Mouse (Mus musculus): ENCODE data around the gene Gng12. TPM values are rescaled to one million over a fixed set of nuclear protein-coding genes. Genes with fewer than 3 reads are reported as not detected.
"Not testable (repeated sequence)": the region's sequence is repeated elsewhere in the genome, so short reads cannot be mapped to it uniquely, and the experiment has no call there.

Gng12 gene
- polyA plus RNA-seq, 1 experiment = 82.1 TPM

DNA sequence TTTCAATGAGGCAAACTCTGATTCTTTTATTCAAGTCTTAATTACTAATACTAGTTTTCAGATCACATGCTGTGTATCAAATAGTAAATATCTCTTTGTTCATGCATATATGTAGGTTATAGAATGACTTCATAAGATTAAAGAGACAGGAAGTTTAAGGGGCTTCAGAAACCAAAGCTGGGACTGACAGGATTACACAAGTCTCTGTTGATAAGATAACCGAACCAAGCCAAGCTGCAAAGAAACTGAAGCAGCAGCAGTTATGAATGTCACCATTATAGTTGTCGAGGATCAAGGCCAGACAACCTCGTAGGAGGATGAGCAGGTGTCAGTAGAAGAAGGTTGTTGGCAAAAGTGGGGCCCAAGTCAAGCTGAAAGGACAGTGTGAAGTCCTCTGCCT lies 52.7 kb downstream of the Gng12 start:
- WGBS = 74% methylated on average over 3 of the region's 3 CpGs
- DNase-seq (ENCODE audit: low read depth, low spot score) = no peak

DNA sequence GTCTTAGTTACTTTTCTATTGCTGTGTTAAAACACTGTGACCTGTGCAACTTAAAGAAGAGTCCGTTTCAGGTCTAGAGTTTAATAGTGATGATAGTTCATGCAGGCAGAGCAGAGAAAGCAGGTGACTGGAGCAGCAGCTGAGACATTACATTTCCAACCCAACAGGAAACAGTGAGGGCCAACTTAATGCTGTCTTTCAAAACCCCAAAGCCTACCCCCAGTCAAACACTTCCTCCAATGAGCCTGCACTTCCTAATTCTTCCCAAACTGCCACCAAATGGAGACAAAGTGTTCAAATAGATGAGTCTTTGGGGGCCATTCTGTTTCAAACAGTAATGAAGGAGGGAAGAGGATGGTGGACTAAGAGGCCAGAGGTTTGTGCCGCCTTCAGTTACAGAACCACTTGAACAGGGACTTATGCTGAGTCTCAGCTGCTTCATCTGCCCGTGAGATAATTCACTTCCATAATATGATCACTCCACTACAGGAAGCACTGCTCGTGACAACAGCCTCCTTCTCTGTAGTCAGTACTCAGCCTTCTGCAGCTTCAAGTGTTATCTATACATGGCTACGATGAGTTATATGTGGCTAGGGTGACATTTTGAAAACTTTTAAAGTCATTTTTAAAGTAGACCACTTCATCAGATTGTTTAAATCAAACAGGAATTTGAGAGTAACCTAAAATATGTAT lies 55.7 kb downstream of the Gng12 start:
- WGBS = 81% methylated on average over 5 of the region's 5 CpGs

DNA sequence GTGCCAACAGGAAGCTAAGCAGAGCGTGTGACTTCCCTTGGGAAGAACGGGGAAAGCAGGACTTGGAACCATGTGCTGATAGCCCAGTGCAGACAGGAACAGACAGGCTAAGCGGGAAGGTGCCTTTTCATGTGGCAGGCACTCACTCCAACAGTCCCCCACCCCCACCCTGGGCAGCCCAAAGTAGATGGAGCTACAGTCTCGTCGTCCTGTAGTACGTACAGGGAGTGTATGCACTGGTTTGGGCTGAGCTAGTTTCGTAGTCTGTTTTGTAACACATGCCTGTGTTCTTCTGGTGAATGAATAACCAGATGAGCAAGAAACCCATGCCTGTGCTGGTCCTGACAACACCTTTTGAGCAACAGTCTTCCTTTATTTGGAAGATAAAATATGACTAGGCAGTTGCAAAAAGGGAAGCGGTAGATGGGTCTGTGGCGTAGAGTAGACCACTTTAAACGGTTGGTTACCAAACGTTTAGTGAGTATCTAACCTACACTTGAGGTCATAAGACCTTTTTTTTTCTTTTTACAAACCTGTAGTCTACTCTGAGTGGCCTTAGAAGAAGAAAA lies 57.8 kb downstream of the Gng12 start:
- 30% methylated on average over 11 of the region's 11 CpGs for WGBS

More for the DNA sequence above, 55.7 kb downstream of the Gng12 start:
- DNase-seq (ENCODE audit: low read depth, low spot score) = no peak

DNA sequence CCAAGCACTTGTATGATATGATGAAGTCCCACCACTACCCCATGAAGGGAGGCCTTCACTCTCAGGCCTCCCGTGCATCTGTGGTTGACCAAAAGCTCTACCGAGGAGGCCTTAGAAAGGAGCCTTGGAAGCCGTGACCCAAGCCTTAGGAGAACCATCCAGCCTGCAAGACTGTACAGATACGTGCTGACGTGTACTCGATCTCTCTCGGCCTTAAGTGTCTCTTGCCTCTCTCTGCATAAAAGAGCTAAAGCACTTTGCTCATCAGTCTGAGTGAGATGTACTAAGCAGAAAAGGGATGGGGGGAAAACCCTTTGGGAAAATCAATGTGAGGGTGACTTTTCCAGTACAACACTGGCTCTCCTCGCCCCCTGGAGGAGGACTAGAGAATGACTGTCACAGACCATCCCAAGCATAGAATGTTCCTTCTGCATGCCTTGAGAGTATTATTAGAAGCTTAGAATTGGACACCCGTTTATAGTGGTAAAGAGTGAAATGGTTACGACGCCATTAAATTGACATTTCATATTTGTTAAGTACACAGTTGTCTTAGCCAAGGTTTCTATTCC lies 59.0 kb downstream of the Gng12 start:
- WGBS = 75% methylated on average over 11 of the region's 11 CpGs
- no peak for DNase-seq (ENCODE audit: low read depth, low spot score)

More for the DNA sequence above, 57.8 kb downstream of the Gng12 start:
- DNase-seq (ENCODE audit: low read depth, low spot score) = no peak

DNA sequence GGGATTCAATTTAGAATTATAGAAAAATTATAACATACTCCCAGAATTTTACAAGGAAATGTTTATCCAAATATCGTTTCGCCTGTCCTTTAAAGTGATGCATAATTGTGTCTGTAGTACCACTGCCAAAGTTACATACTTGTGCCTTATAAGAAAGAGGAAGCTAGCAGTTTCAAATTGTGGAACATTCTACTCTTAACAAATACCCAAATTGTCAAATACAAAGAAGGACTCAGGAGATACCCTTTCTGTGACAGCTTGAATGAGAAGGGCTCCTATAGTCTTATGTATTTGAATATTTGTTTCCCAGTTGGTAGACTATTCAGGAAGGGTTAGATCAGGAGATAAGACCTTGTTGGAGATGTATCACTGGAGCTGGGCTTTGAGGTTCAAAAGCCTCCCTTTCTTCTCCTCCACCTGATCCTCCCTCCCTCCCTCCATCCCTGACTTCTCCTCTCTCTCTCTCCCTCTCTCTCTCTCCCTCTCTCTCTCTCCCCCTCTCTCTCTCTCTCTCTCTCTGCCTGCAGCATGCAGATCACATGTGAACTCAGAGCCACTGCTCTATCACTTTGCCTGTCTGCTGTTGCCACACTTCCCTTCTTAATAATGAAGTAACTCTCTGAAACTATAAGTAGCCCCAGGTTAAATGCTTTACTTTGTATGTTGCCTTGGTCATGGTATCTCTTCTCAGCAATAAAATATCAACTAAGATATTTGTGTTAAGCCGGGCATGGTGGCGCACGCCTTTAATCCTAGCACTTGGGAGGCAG lies 62.5 kb downstream of the Gng12 start:
- WGBS = 84% methylated on average over 5 of the region's 5 CpGs
- no peak for DNase-seq (ENCODE audit: low read depth, low spot score)

DNA sequence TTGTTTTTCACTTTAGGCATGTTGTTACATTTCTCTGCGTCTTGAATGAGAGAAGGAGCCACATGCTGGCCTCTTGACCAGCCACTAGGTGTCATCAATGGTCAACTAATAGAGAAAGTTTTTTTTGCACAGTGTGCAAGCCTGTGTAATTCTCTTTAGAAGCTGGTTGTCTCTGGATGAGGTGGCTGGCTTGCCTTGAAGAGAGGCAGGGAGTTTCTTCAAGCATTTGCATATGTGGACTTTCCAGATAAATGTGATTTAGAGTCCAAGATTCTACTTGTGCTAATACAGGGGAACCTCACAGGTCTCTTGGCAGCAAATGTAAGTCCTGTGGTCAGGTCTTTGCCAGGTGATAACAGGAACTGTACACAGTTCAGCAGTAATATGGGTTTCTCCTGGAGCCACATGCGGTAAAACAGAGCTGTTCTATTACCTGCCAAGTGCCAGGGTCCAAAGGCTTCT lies 66.4 kb downstream of the Gng12 start:
- WGBS = 3% methylated on average over 2 of the region's 2 CpGs
- DNase-seq (ENCODE audit: low read depth, low spot score) = no peak

DNA sequence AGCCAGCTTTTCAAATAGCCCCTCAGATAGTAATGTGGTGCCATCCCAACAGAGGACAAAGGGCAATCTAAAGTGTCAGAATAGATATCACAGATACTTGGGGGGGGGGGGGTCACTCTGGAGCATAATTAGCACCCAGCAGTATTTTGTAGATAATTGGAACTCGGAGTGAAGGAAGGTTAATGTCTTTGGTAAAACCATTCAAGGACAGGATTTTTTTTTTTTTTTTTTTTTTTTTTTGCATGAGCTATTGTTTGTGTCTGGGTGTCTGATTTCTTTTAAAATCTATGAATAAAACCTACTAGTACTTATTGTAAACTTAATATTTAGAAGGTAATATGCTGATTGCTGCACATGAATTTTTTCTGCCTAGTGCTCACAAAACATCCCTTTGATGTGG lies 66.9 kb downstream of the Gng12 start:
- DNase-seq (ENCODE audit: low read depth, low spot score) = no peak
- WGBS = 51% methylated on average over 1 of the region's 1 CpGs

DNA sequence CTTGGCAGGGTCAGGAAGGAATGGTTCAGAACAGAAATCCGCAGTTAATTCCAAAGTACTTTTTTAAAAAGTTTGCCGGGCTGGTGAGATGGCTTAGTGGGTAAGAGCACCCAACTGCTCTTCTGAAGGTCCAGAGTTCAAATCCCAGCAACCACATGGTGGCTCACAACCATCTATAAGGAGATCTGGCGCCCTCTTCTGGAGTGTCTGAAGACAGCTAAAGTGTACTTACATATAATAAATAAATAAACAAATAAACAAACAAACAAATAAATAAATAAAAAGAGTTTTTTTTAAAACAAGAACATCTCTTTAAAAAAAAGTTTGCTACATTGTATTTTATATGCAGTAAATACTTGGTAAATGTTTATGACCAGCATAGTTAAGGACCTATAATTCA lies 67.5 kb downstream of the Gng12 start:
- 88% methylated on average over 3 of the region's 3 CpGs for WGBS
- DNase-seq (ENCODE audit: low read depth, low spot score) = not testable (repeated sequence)

DNA sequence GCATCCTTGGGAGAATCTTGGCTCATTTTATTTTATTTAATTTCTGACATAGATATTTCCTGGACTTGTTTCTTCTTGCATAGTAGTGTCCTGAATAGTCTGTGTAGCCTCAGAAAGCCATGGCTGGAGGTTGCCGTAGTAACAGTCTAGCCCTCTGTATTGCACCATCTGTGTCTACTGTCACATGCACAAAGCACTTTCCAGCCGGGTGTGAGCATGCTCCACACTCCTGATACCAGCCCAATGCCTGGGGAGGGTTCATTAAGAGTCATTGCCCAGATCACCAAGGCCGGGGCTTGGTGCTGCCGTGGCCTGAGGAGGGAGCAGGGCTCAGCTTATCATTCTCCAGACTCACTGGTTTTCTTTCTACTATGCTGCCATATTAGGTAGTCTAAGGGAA lies 68.0 kb downstream of the Gng12 start:
- 57% methylated on average over 4 of the region's 4 CpGs for WGBS
- no peak for DNase-seq (ENCODE audit: low read depth, low spot score)

DNA sequence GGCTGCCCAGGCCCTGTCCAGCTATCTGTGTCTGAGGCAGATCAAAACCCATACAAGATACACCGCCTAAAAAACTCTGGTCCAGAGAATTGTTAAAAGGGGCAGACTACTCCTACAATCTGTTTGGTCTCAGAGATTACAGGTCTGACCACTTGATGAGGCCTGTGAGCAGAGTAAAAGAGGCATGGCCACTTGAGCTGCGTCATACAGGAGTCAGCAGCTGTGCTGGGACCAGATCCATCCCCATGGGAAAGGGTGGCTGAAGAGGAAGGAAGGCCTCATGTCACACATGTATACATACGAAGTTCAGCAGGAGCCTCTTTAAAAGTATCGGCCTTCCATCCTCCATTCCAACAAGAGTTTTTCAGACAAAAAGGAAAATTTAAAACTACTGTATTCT lies 69.0 kb downstream of the Gng12 start:
- WGBS = 74% methylated on average over 4 of the region's 4 CpGs
- no peak for DNase-seq (ENCODE audit: low read depth, low spot score)

DNA sequence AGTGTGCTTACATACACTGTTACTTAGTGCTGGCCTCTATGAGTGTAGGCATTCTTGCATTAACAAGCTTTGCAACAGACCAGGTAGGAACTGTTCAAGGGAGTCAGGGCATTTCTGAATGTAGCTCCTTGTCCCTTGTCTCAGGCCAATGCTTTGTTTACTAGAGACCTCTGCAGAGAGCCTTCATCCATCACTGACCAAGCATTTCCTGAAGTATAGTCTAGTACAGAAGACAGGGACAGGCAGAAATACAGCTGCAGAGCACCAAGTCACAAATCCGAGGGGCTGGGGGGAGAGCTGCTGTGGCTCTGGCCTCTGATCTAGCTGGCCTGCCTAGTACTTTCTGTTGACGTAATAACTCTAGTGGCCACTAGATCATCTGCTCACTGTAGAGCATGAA lies 71.6 kb downstream of the Gng12 start:
- WGBS = 61% methylated on average over 2 of the region's 2 CpGs

DNA sequence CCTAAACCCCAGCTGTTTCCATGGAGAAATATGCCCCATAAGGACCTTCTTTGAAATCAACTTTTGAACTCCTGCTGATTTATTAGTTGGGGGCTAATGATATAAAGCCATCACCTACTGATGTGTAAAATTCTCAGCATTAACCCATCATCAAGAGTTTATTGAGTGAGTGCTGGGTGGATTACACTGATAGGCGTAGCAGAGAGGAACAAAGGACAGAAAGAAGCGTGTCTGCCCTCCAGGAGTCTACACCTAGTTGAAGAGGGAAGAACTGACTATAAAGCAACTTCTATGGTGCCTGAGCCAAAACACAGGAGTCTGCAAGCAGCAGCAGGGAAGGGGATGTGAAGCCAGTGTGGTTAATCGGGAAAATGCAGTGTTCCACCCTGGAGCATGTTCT lies 73.2 kb downstream of the Gng12 start:
- WGBS = 74% methylated on average over 3 of the region's 3 CpGs
- no peak for DNase-seq (ENCODE audit: low read depth, low spot score)

More for the DNA sequence above, 71.6 kb downstream of the Gng12 start:
- DNase-seq (ENCODE audit: low read depth, low spot score) = no peak

DNA sequence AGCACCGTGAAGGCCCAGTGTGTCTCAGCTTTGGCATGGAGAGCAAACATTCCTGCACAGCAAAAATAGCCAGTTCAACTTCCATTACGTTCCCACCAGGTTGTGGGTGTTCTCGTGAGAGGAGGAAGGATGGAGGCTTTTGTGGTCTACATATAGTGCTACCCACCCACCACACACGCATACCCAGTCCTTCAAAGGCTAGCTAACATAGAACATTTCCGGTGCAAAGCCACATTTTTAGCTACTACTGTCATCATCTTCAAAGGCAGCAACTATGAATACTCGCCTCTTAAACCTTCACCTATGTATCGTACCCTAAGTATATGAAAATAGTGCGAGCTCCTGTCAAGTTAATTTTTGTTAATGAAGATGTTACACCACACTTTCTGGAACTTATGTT lies 76.1 kb downstream of the Gng12 start:
- WGBS = 82% methylated on average over 8 of the region's 8 CpGs
- DNase-seq (ENCODE audit: low read depth, low spot score) = no peak

DNA sequence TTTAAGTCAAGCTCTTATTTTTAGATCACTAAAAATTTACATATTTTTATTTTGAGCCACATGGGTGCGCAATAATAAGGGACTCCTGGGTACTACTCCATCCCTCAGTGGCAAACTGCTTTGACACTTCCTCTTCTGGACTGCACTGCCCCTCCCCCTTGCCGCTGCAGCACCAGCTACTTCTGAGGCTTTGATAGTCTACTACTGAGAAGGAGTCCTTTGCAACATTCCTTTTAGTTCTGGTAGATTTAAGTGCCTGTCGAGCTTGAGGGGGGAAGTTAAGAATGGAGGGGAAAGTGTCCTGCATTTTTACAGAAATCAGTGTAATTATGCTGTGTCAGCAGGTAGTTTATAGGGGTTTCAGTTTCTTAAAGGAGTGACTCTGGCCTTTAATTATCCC lies 77.0 kb downstream of the Gng12 start:
- WGBS = 33% methylated on average over 3 of the region's 3 CpGs
- DNase-seq (ENCODE audit: low read depth, low spot score) = no peak

DNA sequence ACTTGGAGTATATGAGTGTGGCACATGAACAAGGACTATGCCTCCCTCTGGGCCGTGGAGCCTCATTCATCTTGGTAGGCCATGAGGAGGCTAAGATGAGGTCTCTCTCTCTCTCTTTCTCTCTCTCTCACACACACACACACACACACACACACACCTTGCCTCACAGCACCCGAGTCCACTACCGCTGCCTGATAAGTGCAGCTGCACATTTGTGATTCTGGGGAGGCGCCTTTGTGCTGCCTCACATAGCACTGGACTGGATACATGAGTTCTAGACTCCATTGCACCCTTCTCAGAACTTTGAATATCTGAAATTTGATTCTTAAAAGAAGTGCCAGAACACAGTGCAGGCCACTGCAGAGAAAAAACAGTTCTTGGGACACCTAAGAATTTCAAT lies 79.3 kb downstream of the Gng12 start:
- WGBS = 82% methylated on average over 4 of the region's 4 CpGs
- no peak for DNase-seq (ENCODE audit: low read depth, low spot score)

DNA sequence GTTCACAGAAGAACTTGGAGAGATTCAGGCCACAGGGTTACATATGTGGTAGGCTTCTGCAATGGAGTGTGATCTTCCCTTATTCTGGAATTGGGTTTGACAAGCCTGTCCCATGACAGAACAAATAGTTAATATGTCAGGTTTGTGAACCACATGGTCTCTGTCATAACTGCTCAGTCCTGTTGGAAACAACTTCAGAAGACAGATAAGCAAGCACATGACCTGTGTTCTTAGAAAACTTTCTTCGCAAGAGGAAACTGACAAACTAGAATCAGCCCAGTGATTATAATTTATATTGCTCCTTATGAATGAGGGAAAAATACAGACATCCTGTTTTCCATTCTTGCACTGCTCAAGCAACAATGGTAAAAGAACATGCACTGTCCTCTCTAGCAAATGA lies 83.0 kb downstream of the Gng12 start:
- no peak for DNase-seq (ENCODE audit: low read depth, low spot score)
- 39% methylated on average over 1 of the region's 1 CpGs for WGBS

DNA sequence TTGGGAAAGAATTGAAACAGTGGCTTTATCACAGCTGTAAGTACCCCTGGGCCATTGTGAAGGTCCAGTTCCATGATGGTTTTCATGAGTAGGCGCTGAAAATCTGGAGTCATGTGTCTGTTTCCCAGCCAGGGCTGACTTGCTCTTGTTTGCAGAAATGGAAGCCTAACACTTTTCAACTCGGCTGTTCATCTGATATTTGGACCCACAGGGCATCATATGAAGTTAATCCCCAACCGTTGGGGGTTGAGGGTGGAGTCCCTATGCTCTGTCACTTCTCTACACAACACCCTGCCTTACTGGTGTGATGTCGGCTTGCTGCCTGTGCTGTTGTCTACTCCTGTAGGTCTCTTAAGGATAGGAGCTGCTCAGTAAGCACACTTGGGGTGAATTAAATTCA lies 83.8 kb downstream of the Gng12 start:
- WGBS = 85% methylated on average over 4 of the region's 4 CpGs
- no peak for DNase-seq (ENCODE audit: low read depth, low spot score)

DNA sequence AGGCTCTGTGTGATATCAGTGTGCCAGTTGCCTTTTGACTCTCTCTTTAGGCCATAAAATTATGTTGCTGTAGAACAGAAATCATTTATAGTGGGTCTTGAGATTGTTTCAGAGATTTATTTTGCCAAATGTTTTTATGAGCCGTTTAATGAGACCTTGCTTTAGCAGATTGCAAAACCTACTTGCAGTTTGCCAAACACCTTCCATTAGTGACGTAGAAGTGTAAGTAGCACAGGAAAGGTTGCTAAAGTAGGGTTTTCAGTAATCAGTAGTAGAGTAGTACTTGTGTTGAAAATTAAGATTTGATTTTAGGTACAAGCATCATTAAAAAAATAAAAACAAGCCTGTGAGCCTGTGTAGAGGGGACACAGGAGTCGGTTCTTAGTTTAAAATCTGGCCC lies 85.2 kb downstream of the Gng12 start:
- WGBS = 37% methylated on average over 3 of the region's 3 CpGs
- no peak for DNase-seq (ENCODE audit: low read depth, low spot score)

DNA sequence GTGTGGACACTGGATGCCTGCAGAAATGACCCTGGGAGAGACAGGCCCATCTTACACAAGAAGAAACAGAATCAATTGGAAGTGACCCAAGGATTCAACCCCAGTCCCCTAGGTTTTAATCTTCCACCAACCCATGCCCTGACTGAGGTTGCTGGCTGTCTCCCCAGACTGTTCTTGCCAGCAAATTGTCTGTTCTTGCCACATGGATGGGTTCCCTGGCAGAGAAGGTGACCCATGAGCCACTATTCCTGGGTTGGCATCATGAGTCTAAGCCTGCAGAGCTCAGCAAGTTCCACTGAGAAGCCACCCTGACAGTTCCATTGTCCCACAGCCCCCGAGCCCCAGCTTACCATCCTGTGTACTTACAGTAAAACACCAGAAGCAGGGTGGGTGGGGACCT lies 85.7 kb downstream of the Gng12 start:
- DNase-seq (ENCODE audit: low read depth, low spot score) = no peak
- 94% methylated on average over 1 of the region's 1 CpGs for WGBS

DNA sequence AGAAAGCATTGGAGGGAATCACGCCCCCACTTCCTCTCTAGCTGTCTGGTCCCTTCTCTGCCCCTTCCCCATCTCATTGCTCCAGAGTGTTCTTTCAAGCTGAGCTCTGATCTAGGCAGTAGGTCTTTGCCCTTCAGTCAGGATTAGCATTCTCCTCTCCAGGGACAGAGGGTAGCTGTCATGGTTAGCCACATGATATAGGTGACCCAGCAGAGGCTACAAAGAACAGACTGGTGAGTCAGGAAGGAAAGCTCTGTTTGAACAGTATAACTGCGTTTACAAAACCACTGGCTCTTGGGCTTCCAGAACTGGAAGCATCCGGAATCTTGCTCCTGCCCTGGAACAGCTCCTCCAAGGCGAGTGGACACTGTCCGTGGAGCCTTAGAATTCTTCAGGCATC lies 87.9 kb downstream of the Gng12 start:
- DNase-seq (ENCODE audit: low read depth, low spot score) = no peak
- WGBS = 32% methylated on average over 5 of the region's 5 CpGs

DNA sequence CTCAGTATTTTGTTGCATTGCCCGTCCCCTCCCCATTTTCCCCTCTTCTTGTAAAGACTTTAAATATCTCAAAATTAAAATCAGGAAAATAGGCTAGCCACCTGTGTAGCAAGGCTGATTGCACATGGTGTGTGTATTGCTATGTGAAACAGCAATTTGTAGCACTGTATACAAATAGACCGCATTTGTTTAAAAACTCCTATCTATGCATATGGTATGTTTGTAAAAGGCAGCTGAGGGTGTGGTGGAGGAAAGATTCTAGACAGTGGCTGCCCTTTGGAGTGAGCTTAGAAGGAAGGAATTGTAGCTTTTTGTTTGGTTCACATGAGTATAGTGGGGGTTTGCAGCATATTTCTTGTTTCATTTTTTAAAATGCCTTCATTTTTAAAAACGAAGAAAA lies 88.5 kb downstream of the Gng12 start:
- 45% methylated on average over 3 of the region's 3 CpGs for WGBS
- no peak for DNase-seq (ENCODE audit: low read depth, low spot score)

Data from large intestine, adult 2 months (tissue).